Mouse (Mus musculus) CH12.LX (cell line): ENCODE measurements around the gene Adcy5. TPM values are rescaled to one million over a fixed set of nuclear protein-coding genes. Genes with fewer than 3 reads are reported as not detected.

Source experiments
- DNase-seq: peaks from one replicate; pipeline ENCODE4 v3.0.0-alpha.2; 2013; ENCODE audit errors: extremely low read depth
- H3K27ac ChIP-seq: 2 replicates; pipeline ENCODE4 v1.5.1; 2012; ENCODE audit warnings: low read depth, mild to moderate bottlenecking, control low read depth, moderate library complexity; ENCODE audit not compliant: insufficient read depth
- H3K27me3 ChIP-seq: replicated peaks from 2 replicates; pipeline ENCODE3; 2012; ENCODE audit warnings: inconsistent platforms
- H3K36me3 ChIP-seq, 2 experiments: replicated peaks in 1 of 2; 2 replicates each; pipeline versions ENCODE3 to v1.6.1; 2012; ENCODE audit warnings: inconsistent platforms in 1 of 2, low read length in 1 of 2, mild to moderate bottlenecking in 1 of 2, mixed read lengths in 1 of 2, moderate library complexity in 1 of 2; ENCODE audit not compliant: control insufficient read depth in 1 of 2, insufficient read depth in 1 of 2
- H3K4me1 ChIP-seq, 2 experiments: 2 replicates each; pipeline ENCODE4 v1.6.1; 2012; ENCODE audit warnings: inconsistent platforms in 1 of 2, moderate library complexity in 1 of 2; ENCODE audit not compliant: insufficient read depth in 2 of 2, control insufficient read depth in 1 of 2
- H3K4me2 ChIP-seq: 2 replicates; pipeline ENCODE4 v1.6.1; 2012; ENCODE audit warnings: low read depth, mild to moderate bottlenecking, control low read depth; ENCODE audit not compliant: poor library complexity, insufficient read depth, severe bottlenecking
- H3K4me3 ChIP-seq, 3 experiments: fragments of 150-350 bp in 1 of 3; sonication (generic) in 1 of 3; replicated peaks in 1 of 3; 2 replicates each; pipeline versions ENCODE3 to v1.5.1; 2011 to 2012; ENCODE audit warnings: low read depth in 2 of 3, low read length in 2 of 3, mild to moderate bottlenecking in 2 of 3, moderate library complexity in 2 of 3, control low read depth in 1 of 3, improper control_type of control experiment in 1 of 3, inconsistent platforms in 1 of 3, mixed read lengths in 1 of 3; ENCODE audit not compliant: poor library complexity in 1 of 3
- H3K79me2 ChIP-seq: replicated peaks from 2 replicates; pipeline ENCODE4 v1.6.1; 2012; ENCODE audit warnings: mild to moderate bottlenecking, moderate library complexity; ENCODE audit not compliant: control insufficient read depth, poor library complexity, insufficient read depth, severe bottlenecking; ENCODE audit errors: extremely low read depth
- H3K9ac ChIP-seq: 2 replicates; pipeline ENCODE4 v1.6.1; 2012; ENCODE audit warnings: low read depth, mild to moderate bottlenecking, control low read depth, moderate library complexity; ENCODE audit not compliant: insufficient read depth
- H3K9me3 ChIP-seq: replicated peaks from 2 replicates; pipeline ENCODE3; 2012; ENCODE audit warnings: low read length, inconsistent platforms, mixed read lengths
- BHLHE40 ChIP-seq: IDR thresholded peaks from 2 replicates; pipeline ENCODE4 v1.6.1; 2011; ENCODE audit warnings: mild to moderate bottlenecking, low read depth, low read length, improper control_type of control experiment
- CHD1 ChIP-seq: IDR thresholded peaks from 2 replicates; pipeline ENCODE4 v1.6.1; 2012; ENCODE audit warnings: low read depth, low read length, improper control_type of control experiment, inconsistent platforms
- CHD2 ChIP-seq: IDR thresholded peaks from 2 replicates; pipeline ENCODE4 v1.6.1; 2011; ENCODE audit warnings: low read length, improper control_type of control experiment
- E2F4 ChIP-seq: IDR thresholded peaks from 2 replicates; pipeline ENCODE4 v1.6.1; 2011; ENCODE audit warnings: low read depth, low read length, improper control_type of control experiment; ENCODE audit not compliant: insufficient replicate concordance
- ELF1 ChIP-seq: IDR thresholded peaks from 2 replicates; pipeline ENCODE4 v1.6.1; 2014; ENCODE audit warnings: low read depth, mild to moderate bottlenecking, inconsistent platforms, low read length, improper control_type of control experiment
- EP300 ChIP-seq: IDR thresholded peaks from 2 replicates; pipeline ENCODE4 v1.6.1; 2011; ENCODE audit warnings: low read length, improper control_type of control experiment
- ETS1 ChIP-seq: conservative IDR thresholded peaks from 2 replicates; pipeline ENCODE4 v1.6.1; 2012; ENCODE audit warnings: low read depth, mild to moderate bottlenecking, inconsistent platforms, low read length, improper control_type of control experiment, moderate library complexity
- GABPA ChIP-seq: IDR thresholded peaks from 2 replicates; pipeline ENCODE4 v1.6.1; 2012; ENCODE audit warnings: low read depth, low read length, improper control_type of control experiment, inconsistent platforms; ENCODE audit not compliant: insufficient replicate concordance
- IRF4 ChIP-seq: IDR thresholded peaks from 2 replicates; pipeline ENCODE4 v1.6.1; 2014; ENCODE audit warnings: low read depth, mild to moderate bottlenecking, inconsistent platforms, low read length, improper control_type of control experiment
- KAT2A ChIP-seq: IDR thresholded peaks from 2 replicates; pipeline ENCODE4 v1.6.1; 2012; ENCODE audit warnings: low read length, improper control_type of control experiment, inconsistent platforms; ENCODE audit not compliant: insufficient replicate concordance
- MAZ ChIP-seq: IDR thresholded peaks from 2 replicates; pipeline ENCODE4 v1.6.1; 2012; ENCODE audit warnings: low read depth, mild to moderate bottlenecking, inconsistent platforms, low read length, improper control_type of control experiment, moderate library complexity
- MEF2A ChIP-seq: IDR thresholded peaks from 2 replicates; pipeline ENCODE4 v1.6.1; 2014; ENCODE audit warnings: low read depth, mild to moderate bottlenecking, inconsistent platforms, low read length, improper control_type of control experiment, borderline replicate concordance
- MXI1 ChIP-seq: IDR thresholded peaks from 2 replicates; pipeline ENCODE4 v1.6.1; 2011; ENCODE audit warnings: mild to moderate bottlenecking, low read depth, low read length, improper control_type of control experiment
- PAX5 ChIP-seq: IDR thresholded peaks from 2 replicates; pipeline ENCODE4 v1.6.1; 2012; ENCODE audit warnings: low read length, inconsistent platforms, mixed read lengths
- SIN3A ChIP-seq: IDR thresholded peaks from 2 replicates; pipeline ENCODE4 v1.6.1; 2012; ENCODE audit warnings: low read length, improper control_type of control experiment, inconsistent platforms
- SMC3 ChIP-seq: IDR thresholded peaks from 2 replicates; pipeline ENCODE4 v1.6.1; 2011; ENCODE audit warnings: low read depth, low read length, improper control_type of control experiment
- TBP ChIP-seq: conservative IDR thresholded peaks from 2 replicates; pipeline ENCODE4 v1.6.1; 2011; ENCODE audit warnings: low read depth, low read length, improper control_type of control experiment
- TCF12 ChIP-seq: IDR thresholded peaks from 2 replicates; pipeline ENCODE4 v1.6.1; 2014; ENCODE audit warnings: low read depth, mild to moderate bottlenecking, inconsistent platforms, low read length, improper control_type of control experiment
- USF1 ChIP-seq: IDR thresholded peaks from 2 replicates; pipeline ENCODE4 v1.6.1; 2014; ENCODE audit warnings: low read depth, mild to moderate bottlenecking, inconsistent platforms, low read length, improper control_type of control experiment
- USF2 ChIP-seq: conservative IDR thresholded peaks from 2 replicates; pipeline ENCODE4 v1.6.1; 2011; ENCODE audit warnings: low read depth, low read length, improper control_type of control experiment
- ZMIZ1 ChIP-seq: IDR thresholded peaks from 2 replicates; pipeline ENCODE4 v1.6.1; 2012; ENCODE audit warnings: low read depth, mild to moderate bottlenecking, inconsistent platforms, low read length, improper control_type of control experiment
- dilution Hi-C: fragments of 300-500 bp; cut with MboI; formaldehyde crosslinking; loops from 2 replicates; pipeline ENCODE4 v1.14.3; 2020; ENCODE audit warnings: low sequenced_read_pairs; ENCODE audit not compliant: extremely low pct_unique_long_range_greater_than_20kb, extremely low pct_ligation_motif_present
- in situ Hi-C: fragments of 300-500 bp; cut with MboI; formaldehyde crosslinking; loops from 3 replicates; pipeline ENCODE4 v1.14.3; 2019; ENCODE audit warnings: low sequenced_read_pairs, low pct_ligation_motif_present, low pct_unique_long_range_greater_than_20kb, mixed read lengths
- polyA plus RNA-seq: library from polyadenylated mRNA; unstranded; fragments of >175 nt; gene quantifications from 2 replicates; pipeline ENCODE4 v1.2.1, GENCODE M21; 2012; ENCODE audit warnings: low read depth; ENCODE audit not compliant: insufficient read length
- total RNA-seq, 2 experiments: library from RNA; depleted of rRNA; stranded (reverse); fragments of 300-350 nt in 1 of 2; fragments of >200 nt in 1 of 2; gene quantifications; 2 replicates each; pipeline ENCODE4 v1.2.3; 2012 to 2014

Gene Adcy5
- total and polyA plus RNA-seq, 3 experiments, result 0.04 TPM; not detected in 2

- Histone ChIP-seq H3K36me3 (no peaks in the 10 kb centered on the region), H3K4me2 (no peak overlapping the region), H3K9ac (no peak overlapping the region), H3K4me3 (no peak overlapping the region), H3K27ac (no peak overlapping the region), H3K79me2 (no peaks in the 10 kb centered on the region), H3K4me1 (peaks cover 2 to 7% of the 10 kb centered on the region in 2 experiments), H3K9me3 (peaks cover 4% of the 10 kb centered on the region), H3K27me3 (peaks cover 13% of the 10 kb centered on the region)
- in situ Hi-C loops (no loop called here), dilution Hi-C loops (no loop called here)
- TF ChIP-seq USF1, result no peak
- TF ChIP-seq MEF2A, result no peak
- TF ChIP-seq E2F4, result no peak
- no peak for TF ChIP-seq BHLHE40
- TF ChIP-seq CHD2, result no peak
- no peak for TF ChIP-seq ELF1
- no peak for TF ChIP-seq IRF4
- TF ChIP-seq MAZ, result no peak
- no peak for TF ChIP-seq GABPA
- no peak for TF ChIP-seq EP300
- no peak for TF ChIP-seq PAX5
- no peak for TF ChIP-seq SMC3
- TF ChIP-seq USF2, result no peak
- TF ChIP-seq CHD1, result no peak
- TF ChIP-seq TBP, result no peak
- DNase-seq, result no peak
These were observed 14.1 kb upstream of the Adcy5 start for GRCm38 (mm10) chr16:35140620-35140975.

- DNase-seq, result no peak
- Histone ChIP-seq H3K4me2 (no peak overlapping the region), H3K27ac (no peak overlapping the region), H3K4me1 (peaks cover 2 to 7% of the 10 kb centered on the region in 2 experiments)
- dilution Hi-C loops, result no loop called here
- in situ Hi-C loops, result no loop called here
- no peak for TF ChIP-seq TCF12
- no peak for TF ChIP-seq KAT2A
- TF ChIP-seq SIN3A, result no peak
- no peak for TF ChIP-seq ZMIZ1
- no peak for TF ChIP-seq MXI1
- TF ChIP-seq USF1, result no peak
- TF ChIP-seq EP300, result no peak
- TF ChIP-seq CHD2, result no peak
- no peak for TF ChIP-seq GABPA
- TF ChIP-seq ETS1, result no peak
- TF ChIP-seq, all 38 proteins: peak for 0
- Histone ChIP-seq H3K27me3 (peaks cover 19% of the 10 kb centered on the region), H3K9ac (no peak overlapping the region), H3K4me3 (no peak overlapping the region), H3K79me2 (no peaks in the 10 kb centered on the region), H3K9me3 (peaks cover 7% of the 10 kb centered on the region), H3K36me3 (no peaks in the 10 kb centered on the region)
These were observed 12.8 kb upstream of the Adcy5 start for GRCm38 (mm10) chr16:35141839-35142238.
